ENCODE assay signal across 19 mouse cellular contexts in genomic region chr11:85816471-85816870, GRCm38 (mm10). TPM values are rescaled to one million over a fixed set of nuclear protein-coding genes. Genes with fewer than 3 reads are reported as not detected.
"Had no signal": no experiment of that assay in that cellular context is flagged by ENCODE, and none has a peak within 500 bp of the region (broad histone marks: within the 10 kb centered on the region; RNA-seq: fewer than 3 reads in every experiment).

No protein-coding gene starts in this region.

- H3K4me2 ChIP-seq: liver, embryonic 13.5 days; lung, embryonic 15.5 days; midbrain, embryonic 13.5 days had no signal

- H3K4me1 ChIP-seq: midbrain, embryonic 13.5 days had no signal

- H3K9me3 ChIP-seq: liver, embryonic 13.5 days; lung, embryonic 15.5 days; midbrain, embryonic 13.5 days had no signal

- H3K27me3 ChIP-seq: lung, embryonic 15.5 days had no signal

- DNase-seq: kidney, adult 8-10 months; kidney, postnatal 25 days; liver; liver, embryonic 13.5 days; liver, postnatal 0 days; lung, postnatal 14 days; right cerebral cortex, postnatal 14 days; thymus, postnatal 4 days had no signal

- H3K9ac ChIP-seq: liver, embryonic 13.5 days; liver, postnatal 0 days; lung, embryonic 15.5 days; midbrain, embryonic 13.5 days had no signal

- H3K36me3 ChIP-seq: liver, embryonic 13.5 days; lung, embryonic 15.5 days; midbrain, embryonic 13.5 days had no signal

- ATAC-seq: liver, postnatal 0 days; midbrain, embryonic 13.5 days had no signal

- H3K4me3 ChIP-seq: left cerebral cortex, adult 2 months; liver, embryonic 13.5 days; lung, embryonic 15.5 days; midbrain, embryonic 13.5 days had no signal

- H3K27ac ChIP-seq: left cerebral cortex, adult 2 months; liver, embryonic 13.5 days; lung, embryonic 15.5 days; midbrain, embryonic 13.5 days; stomach, postnatal 0 days had no signal

RNA-seq across cellular contexts. Expression of gene Gm11444, which starts 33.7 kb away (rescaled TPM):
- total RNA-seq: layer of hippocampus, postnatal 25 days; left cerebral cortex, adult 2 months; left cerebral cortex, postnatal 36 days; megakaryocyte-erythroid progenitor cell, adult 5-6 weeks; midbrain, postnatal 0 days had no signal
- polyA plus RNA-seq: kidney, embryonic 16.5 days; liver, embryonic 13.5 days; liver, postnatal 0 days; lung, embryonic 15.5 days; midbrain, embryonic 13.5 days; midbrain, postnatal 0 days; neural tube, embryonic 14.5 days; small intestine, adult 2 months; stomach, postnatal 0 days had no signal
